Comparison of ENCODE assay signal across 8 mouse cellular contexts in genomic region chr5:123142161-123143157, GRCm38 (mm10). TPM values are rescaled to one million over a fixed set of nuclear protein-coding genes. Genes with fewer than 3 reads are reported as not detected.
DNase-seq lines count a peak whose midpoint lies in the region; TF ChIP-seq lines count a peak whose summit lies in the region.

TSS of gene Setd1b (plus strand) at chr5:123142193.

- peak; percentile 70 to 76 for DNase-seq in cerebellum, adult 2 months
- DNase-seq in cerebellum, adult 11 months, result no peak
- DNase-seq in adrenal gland, adult (ENCODE audit: inconsistent age in 2 of 2, low spot score in 1 of 2), result peak; percentile 73 to 89
- peak; percentile 65 to 71 for DNase-seq in heart, postnatal 10 days
- DNase-seq in layer of hippocampus, postnatal 10 days (ENCODE audit: low spot score in 2 of 2), result peak; percentile 48 to 58
- peak; percentile 72 for DNase-seq in lung, postnatal 36 days
- peak; percentile 69 to 70 for DNase-seq in spleen, postnatal 36 days (ENCODE audit: low spot score in 2 of 2)

- WGBS in cerebellum, adult 2 months, result under 1% methylated on average over 99 of the region's 103 CpGs

- no peak for TF ChIP-seq POLR2A in cerebellum, adult 2 months (IDR thresholded peaks at IDR 0.05; ENCODE audit: borderline replicate concordance, insufficient read depth, low read length)
- peak; percentile 49 for TF ChIP-seq POLR2A in embryonic fibroblast, embryonic 13.5 days (IDR thresholded peaks at IDR 0.05; ENCODE audit: low read depth, low read length)

- no peak for TF ChIP-seq CTCF in cerebellum, adult 2 months (IDR thresholded peaks at IDR 0.05; ENCODE audit: borderline replicate concordance, insufficient read depth, low read depth, low read length)
- TF ChIP-seq CTCF in embryonic fibroblast, embryonic 13.5 days (IDR thresholded peaks at IDR 0.05; ENCODE audit: borderline replicate concordance, insufficient read depth, low read length), result no peak

- H3K4me3 ChIP-seq in cerebellum, adult 2 months (replicated peaks; ENCODE audit: insufficient read depth, low read depth, low read length), result peak within 1 kb of the TSS; percentile 84
- H3K4me3 ChIP-seq in embryonic fibroblast, embryonic 13.5 days (ENCODE audit: insufficient read depth, low read length), result peak within 1 kb of the TSS; percentile 82

- H3K27ac ChIP-seq in cerebellum, adult 2 months (ENCODE audit: insufficient read depth, low read length), result peak within 1 kb of the TSS; percentile 97
- H3K27ac ChIP-seq in embryonic fibroblast, embryonic 13.5 days (ENCODE audit: insufficient read depth, low read length), result peak within 1 kb of the TSS; percentile 91

- H3K27me3 ChIP-seq in cerebellum, adult 2 months (ENCODE audit: control insufficient read depth, insufficient read depth, low read length), result no peaks in the 10 kb centered on the region

- intact Hi-C loops in heart, postnatal 10 days (cut with DNase I), result loop anchor here (1.0 kb wide), 1 partner anchor 8 kb away; no protein-coding TSS in a partner anchor

- peaks cover 8% of the 10 kb centered on the region for H3K4me1 ChIP-seq in cerebellum, adult 2 months (ENCODE audit: control insufficient read depth, insufficient read depth, low read length)
- H3K4me1 ChIP-seq in embryonic fibroblast, embryonic 13.5 days (ENCODE audit: control insufficient read depth, insufficient read depth, low read length), result peaks cover 7% of the 10 kb centered on the region; the same call in 1 of the 2 replicates

RNA-seq across cellular contexts. Expression of gene Setd1b, which starts in this region (rescaled TPM):
- 14.9 and 17.0 TPM in 2 replicates for polyA plus RNA-seq in cerebellum, adult 2 months (2012; rRNA removed)
- 12.4 and 15.1 TPM in 2 replicates for polyA plus RNA-seq in embryonic fibroblast, embryonic 13.5 days (2011; ENCODE audit: insufficient read length, low read depth, missing spikeins)
- 10 to 100 TPM; 19.6 to 22.1 TPM for total RNA-seq in heart, postnatal 10 days (2021)
- total RNA-seq in layer of hippocampus, postnatal 10 days (2021), result 10 to 100 TPM; 31.7 to 35.0 TPM
